Comparison of ENCODE assay signal across 29 mouse cellular contexts in the genomic region with DNA sequence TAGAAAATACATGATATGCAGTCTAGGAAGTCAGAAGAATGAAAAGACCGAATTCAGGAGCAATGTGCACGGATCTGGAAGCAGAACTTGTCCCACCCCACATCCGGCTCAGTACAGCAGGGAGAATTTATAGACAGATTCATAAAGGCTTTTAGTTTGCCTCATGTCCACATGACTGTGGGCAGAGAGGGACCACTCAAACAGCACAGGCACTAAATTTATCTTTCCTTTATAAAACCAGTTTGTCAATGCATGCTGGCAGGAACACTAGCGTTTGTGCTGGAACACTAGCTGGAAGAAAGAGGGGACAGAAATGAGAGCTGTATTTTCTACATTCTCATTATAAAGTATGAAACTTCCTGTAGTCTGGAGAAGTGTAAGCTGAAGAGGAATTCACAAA.
DNase-seq lines count a peak whose midpoint lies in the region; ATAC-seq and TF ChIP-seq lines count a peak whose summit lies in the region.
"Had no signal": no experiment of that assay in that cellular context is flagged by ENCODE, and none has a peak within 500 bp of the region (broad histone marks: within the 10 kb centered on the region; RNA-seq: fewer than 3 reads in every experiment).

No protein-coding gene starts in this region.

- TF ChIP-seq POLR2A in testis, adult 2 months (IDR thresholded peaks at IDR 0.05; ENCODE audit: control insufficient read depth, low read depth, low read length) = no peak

- TF ChIP-seq CTCF in testis, adult 2 months (IDR thresholded peaks at IDR 0.05; ENCODE audit: control insufficient read depth, insufficient read depth, insufficient replicate concordance, low read depth, low read length) = no peak

- no peaks in the 10 kb centered on the region for H3K27me3 ChIP-seq in testis, adult 2 months (ENCODE audit: control insufficient read depth, insufficient read depth, low read length)
- H3K27me3 ChIP-seq: heart, embryonic 12.5 days; kidney, embryonic 15.5 days; limb, embryonic 12.5 days; liver, embryonic 15.5 days; midbrain, embryonic 15.5 days; Patski had no signal

- H3K27ac ChIP-seq in testis, adult 2 months (ENCODE audit: control insufficient read depth, insufficient read depth, low read depth, low read length) = no peak overlapping the region
- H3K27ac ChIP-seq: gastrocnemius, adult 2 months; heart, adult 2 months; hindbrain, embryonic 14.5 days; kidney, embryonic 15.5 days; limb, embryonic 12.5 days; liver, embryonic 15.5 days; midbrain, embryonic 10.5 days; midbrain, embryonic 15.5 days; stomach, postnatal 0 days had no signal

- no peak for ATAC-seq in megakaryocyte-erythroid progenitor cell, adult 5-6 weeks (replicated peaks; ENCODE audit: low FRiP score, low TSS enrichment, poor library complexity, severe bottlenecking)
- ATAC-seq: forebrain, embryonic 16.5 days; midbrain, embryonic 15.5 days; Patski had no signal

- DNase-seq in layer of hippocampus, adult 9-11 months = peak; percentile 12
- no peak for DNase-seq in layer of hippocampus, adult 8-10 months (ENCODE audit: low spot score in 2 of 2)
- no peak for DNase-seq in testis, postnatal 14 days (ENCODE audit: low spot score)
- DNase-seq in left cerebral cortex, postnatal 36 days (ENCODE audit: low spot score in 2 of 2) = peak; percentile 21 to 24
- DNase-seq in embryo, embryonic 10.5 days (ENCODE audit: low spot score) = no peak
- DNase-seq: adrenal gland, postnatal 14 days; cerebellum, adult 18-20 months; cerebellum, postnatal 10 days; gastrocnemius, adult 2 months; heart, adult 2 months; heart, postnatal 4 days; kidney, adult 18-20 months; kidney, postnatal 25 days; lung, embryonic 14.5 days; lung, postnatal 14 days; spleen, adult 18-20 months had no signal

- H3K4me1 ChIP-seq in testis, adult 2 months (ENCODE audit: control insufficient read depth, insufficient read depth, low read length) = no peaks in the 10 kb centered on the region
- H3K4me1 ChIP-seq: heart, embryonic 12.5 days; kidney, embryonic 15.5 days; limb, embryonic 12.5 days; liver, embryonic 15.5 days; midbrain, embryonic 15.5 days had no signal

- H3K4me3 ChIP-seq in testis, adult 2 months (ENCODE audit: control insufficient read depth, low read depth, low read length) = peak overlapping the region; percentile 48
- H3K4me3 ChIP-seq: erythroblast, embryonic 14.5 days; gastrocnemius, adult 2 months; heart, adult 2 months; heart, embryonic 12.5 days; kidney, embryonic 15.5 days; limb, embryonic 12.5 days; liver, embryonic 15.5 days; midbrain, embryonic 10.5 days; midbrain, embryonic 15.5 days had no signal

- intact Hi-C loops in left cerebral cortex, postnatal 36 days (cut with DNase I) = no loop called here

- no peaks in the 10 kb centered on the region for H3K36me3 ChIP-seq in testis, adult 2 months (ENCODE audit: control insufficient read depth, insufficient read depth, low read length)
- H3K36me3 ChIP-seq: heart, embryonic 12.5 days; kidney, embryonic 15.5 days; limb, embryonic 12.5 days; liver, embryonic 15.5 days; midbrain, embryonic 10.5 days; midbrain, embryonic 15.5 days had no signal

Comparison
In these comparisons a context has a peak if more than half of its experiments do, and no peak if none do; other contexts are left out.
1. DNase-seq: peak in layer of hippocampus, adult 9-11 months (single experiment) and left cerebral cortex, postnatal 36 days (2 of 2); none in layer of hippocampus, adult 8-10 months (0 of 2), testis, postnatal 14 days (single experiment) and embryo, embryonic 10.5 days (single experiment).